Mouse (Mus musculus) olfactory bulb, adult 2 months (tissue): Measurements from ENCODE around the gene Fbxo8. TPM values are rescaled to one million over a fixed set of nuclear protein-coding genes. Genes with fewer than 3 reads are reported as not detected.

Experiments
- H3K27ac ChIP-seq: fragments of 200-500 bp; 2 replicates; pipeline ENCODE4 v1.5.1; 2012; ENCODE audit warnings: low read depth, low read length; ENCODE audit not compliant: insufficient read depth
- H3K4me1 ChIP-seq: fragments of 200-500 bp; 2 replicates; pipeline ENCODE4 v1.6.1; 2012; ENCODE audit warnings: low read length; ENCODE audit not compliant: control insufficient read depth, insufficient read depth
- H3K4me3 ChIP-seq: fragments of 200-500 bp; 2 replicates; pipeline ENCODE4 v1.5.1; 2012; ENCODE audit warnings: mild to moderate bottlenecking, low read depth, low read length, moderate library complexity; ENCODE audit not compliant: insufficient read depth
- CTCF ChIP-seq: fragments of 200-500 bp; IDR thresholded peaks from 2 replicates; pipeline ENCODE4 v1.5.1; 2012; ENCODE audit warnings: low read depth, mild to moderate bottlenecking, low read length, moderate library complexity; ENCODE audit not compliant: insufficient read depth
- POLR2A ChIP-seq: fragments of 200-500 bp; IDR thresholded peaks from 2 replicates; pipeline ENCODE4 v1.6.1; 2012; ENCODE audit warnings: mild to moderate bottlenecking, low read depth, low read length, moderate library complexity; ENCODE audit not compliant: insufficient read depth
- WGBS: fragments of 180-500 bp; shearing (Covaris S2); methylation state at CpG from one replicate; pipeline ENCODE4 v1.1.7; 2018; 5-methylcytosine and 5-hydroxymethylcytosine counted together
- polyA plus RNA-seq: library from polyadenylated mRNA; stranded (reverse); fragments of >200 nt; gene quantifications from 2 replicates; pipeline ENCODE4 v1.2.4, GENCODE M21; 2012; ENCODE audit warnings: low replicate concordance; ENCODE audit not compliant: missing spikeins, insufficient read depth, insufficient read length

Fbxo8 gene
- polyA plus RNA-seq, 1 experiment, result not detected

DNA sequence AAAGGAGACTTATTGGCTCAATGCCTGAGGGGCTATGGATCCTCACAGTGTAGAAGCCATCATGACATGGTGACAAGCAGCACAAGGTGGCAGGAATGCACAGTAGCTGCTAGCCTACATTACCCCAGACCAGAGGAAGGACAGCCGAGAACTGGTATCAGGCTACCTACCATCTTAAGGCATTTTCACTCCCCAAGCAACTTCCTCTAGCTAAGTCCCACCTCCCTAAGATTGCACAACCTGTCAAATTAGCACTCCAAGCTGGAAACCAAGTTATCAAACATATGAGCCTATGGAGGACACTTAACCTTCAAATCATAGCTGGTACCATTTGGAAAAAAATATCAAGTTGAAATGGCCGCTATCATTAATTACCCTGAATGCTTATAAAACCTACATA, 3.0 kb upstream of the Fbxo8 start:
- Histone ChIP-seq H3K4me1 (peaks cover 2% of the 10 kb centered on the region; the same call in 1 of the 2 replicates), H3K27ac (no peak overlapping the region), H3K4me3 (no peak overlapping the region)
- WGBS, result 99% methylated on average over 2 of the region's 2 CpGs
- no peak for TF ChIP-seq POLR2A
- TF ChIP-seq CTCF, result no peak

DNA sequence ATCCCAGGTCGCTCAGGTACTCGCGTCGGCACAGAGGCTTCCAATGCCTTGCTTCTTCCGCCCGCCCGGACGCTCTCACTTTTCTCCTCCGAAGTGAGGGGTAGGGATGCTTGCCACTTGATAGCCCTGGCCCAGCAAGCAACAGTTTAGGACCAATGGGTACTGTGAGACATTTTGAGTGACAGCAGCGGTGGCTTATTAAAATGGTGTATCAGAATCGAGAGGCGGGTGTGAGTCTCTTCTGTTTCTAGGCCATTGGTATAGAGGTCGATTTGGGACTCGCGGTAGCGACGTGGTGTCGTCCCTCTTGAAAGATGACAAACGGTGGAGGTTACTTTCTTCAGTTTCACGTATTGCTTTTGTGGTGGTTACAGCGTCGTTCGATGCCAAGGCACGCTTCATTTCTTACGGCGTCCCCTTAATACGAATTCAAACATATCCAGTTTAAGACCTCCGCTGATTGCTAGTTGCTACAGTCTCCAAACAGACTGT, 517 bp downstream of the Fbxo8 start:
- Histone ChIP-seq H3K4me3 (peak overlapping the region; percentile 98), H3K4me1 (peaks cover 2% of the 10 kb centered on the region; the same call in 1 of the 2 replicates), H3K27ac (peak overlapping the region; percentile 94)
- WGBS, result under 1% methylated on average over 28 of the region's 28 CpGs
- TF ChIP-seq CTCF (no peak), POLR2A (no peak)

DNA sequence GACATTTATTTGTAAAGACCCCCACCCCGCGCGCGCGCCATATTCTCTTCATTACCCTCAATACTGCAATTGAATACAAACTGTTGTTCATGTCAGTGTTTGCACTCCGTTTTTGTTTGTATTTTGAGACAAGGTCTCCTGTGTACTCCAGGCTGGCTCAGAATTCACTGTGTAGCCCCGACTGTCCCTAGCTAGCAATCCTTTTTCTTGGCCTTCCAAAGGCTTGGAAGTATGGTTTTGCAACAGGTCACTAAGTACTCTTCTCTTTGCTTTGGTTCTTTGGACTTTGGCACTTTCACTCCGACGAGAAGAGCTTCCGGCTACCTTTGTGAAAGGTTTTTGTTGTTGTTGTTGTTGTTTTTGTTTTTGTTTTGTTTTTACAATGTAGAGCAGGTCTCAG, 1.2 kb downstream of the Fbxo8 start:
- no peak for TF ChIP-seq CTCF
- no peak for TF ChIP-seq POLR2A
- 13% methylated on average over 10 of the region's 10 CpGs for WGBS

DNA sequence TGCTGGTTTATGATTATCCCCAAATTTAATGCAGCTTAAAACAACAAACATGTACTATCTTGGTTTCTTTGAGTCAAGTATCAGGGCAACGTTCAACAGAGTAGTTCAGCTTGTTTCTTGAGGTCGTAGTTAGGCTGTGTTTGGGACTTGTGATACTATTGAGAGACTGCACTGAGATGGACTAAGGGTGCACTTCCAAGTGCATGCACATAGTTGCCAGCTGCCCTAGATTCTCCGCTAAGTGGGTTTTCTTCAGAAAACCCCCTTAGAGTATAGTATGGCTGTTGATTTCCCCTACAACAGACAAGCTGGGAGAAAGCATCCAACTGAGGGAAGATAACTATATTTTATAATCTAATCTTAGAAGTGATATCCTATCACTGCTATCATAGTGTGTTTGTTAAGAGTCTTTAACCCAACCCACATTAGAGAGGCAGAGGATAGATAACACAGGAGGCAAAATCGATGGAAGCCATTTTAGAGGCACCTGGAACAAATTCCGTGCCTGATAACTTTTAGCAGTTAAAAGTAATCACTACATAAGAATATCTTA, 1.7 kb downstream of the Fbxo8 start:
- Histone ChIP-seq H3K27ac (no peak overlapping the region), H3K4me3 (no peak overlapping the region), H3K4me1 (peaks cover 4% of the 10 kb centered on the region; the same call in 1 of the 2 replicates)
- WGBS, result 64% methylated on average over 5 of the region's 5 CpGs
- TF ChIP-seq CTCF (no peak), POLR2A (no peak)

More for the DNA sequence above, 1.2 kb downstream of the Fbxo8 start:
- H3K27ac ChIP-seq, result no peak overlapping the region
- peak overlapping the region; percentile 14 for H3K4me3 ChIP-seq
- peaks cover 2% of the 10 kb centered on the region; the same call in 1 of the 2 replicates for H3K4me1 ChIP-seq

DNA sequence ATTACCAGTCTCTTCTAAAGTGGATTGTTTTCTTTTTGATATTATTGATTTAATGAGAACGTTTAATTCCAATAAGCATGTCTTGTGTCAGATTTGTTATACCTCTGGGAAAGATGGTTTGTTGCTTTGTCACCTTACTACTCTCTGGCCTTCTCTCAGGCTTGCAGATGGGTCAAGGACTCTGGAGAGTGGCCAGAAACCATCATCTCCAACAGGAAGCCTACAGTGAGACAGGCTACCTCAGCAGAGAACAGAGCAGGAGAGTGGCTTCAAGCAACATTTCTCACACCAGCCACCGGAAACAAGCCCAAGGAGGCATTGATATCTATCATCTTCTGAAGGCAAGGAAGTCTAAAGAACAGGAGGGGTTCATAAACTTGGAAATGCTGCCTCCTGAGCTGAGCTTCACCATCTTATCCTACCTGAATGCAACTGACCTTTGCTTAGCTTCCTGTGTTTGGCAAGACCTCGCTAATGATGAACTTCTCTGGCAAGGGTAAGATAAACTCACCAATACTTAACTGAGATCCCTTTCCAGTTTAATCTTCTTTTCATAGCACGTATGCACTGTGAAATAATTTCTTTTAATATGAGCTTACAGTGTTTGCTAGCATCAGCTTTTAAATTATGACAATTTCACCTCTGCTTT, 13.6 kb downstream of the Fbxo8 start:
- H3K4me1 ChIP-seq, result 0 out of 2 replicates have a peak, but pooled peaks cover 3% of the 10 kb centered on the region
- no peak overlapping the region for H3K4me3 ChIP-seq
- no peak overlapping the region for H3K27ac ChIP-seq
- TF ChIP-seq CTCF (no peak), POLR2A (no peak)
- WGBS, result 85% methylated on average over 4 of the region's 4 CpGs

DNA sequence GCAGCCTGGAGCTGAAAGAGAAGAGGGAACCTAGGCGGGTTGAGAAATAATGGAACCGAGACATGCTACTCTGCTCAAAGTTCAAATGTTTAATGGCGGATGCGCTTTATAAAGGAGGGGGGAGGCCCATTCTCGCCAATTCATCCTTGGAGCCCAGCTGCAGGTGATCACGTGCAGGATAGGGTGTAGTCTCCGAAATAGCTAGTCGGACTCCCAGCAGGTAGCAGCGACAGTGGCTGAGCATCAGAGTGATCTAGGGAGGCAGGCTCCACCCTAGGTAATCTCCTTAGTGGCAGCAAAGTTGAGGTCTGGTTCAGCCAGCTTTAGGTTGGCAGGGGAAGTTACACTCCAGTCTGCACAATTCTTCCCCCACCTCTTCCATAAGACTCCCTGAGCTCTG, 16.0 kb downstream of the Fbxo8 start:
- TF ChIP-seq CTCF, result no peak
- TF ChIP-seq POLR2A, result no peak
- Histone ChIP-seq H3K27ac (no peak overlapping the region), H3K4me1 (no peaks in the 10 kb centered on the region), H3K4me3 (no peak overlapping the region)
- WGBS, result 92% methylated on average over 9 of the region's 9 CpGs

DNA sequence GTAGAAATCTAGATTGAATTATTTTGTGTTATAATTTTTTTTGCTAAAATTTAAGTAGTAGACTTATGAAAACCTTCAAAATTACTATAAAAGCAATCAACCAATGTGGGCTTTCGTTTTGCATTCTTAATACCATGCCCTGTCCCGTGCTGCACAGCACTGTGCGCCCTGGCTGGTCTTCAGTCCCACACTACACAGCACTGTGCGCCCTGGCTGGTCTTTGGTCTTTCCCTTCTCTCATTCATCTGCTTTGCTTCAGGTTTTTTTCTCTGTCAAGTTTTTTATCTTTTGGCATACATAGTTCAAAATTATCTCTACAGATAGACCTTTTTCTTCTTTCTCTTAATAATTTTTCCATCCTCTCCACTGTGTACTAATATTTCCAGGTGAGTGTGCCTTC, 30.0 kb downstream of the Fbxo8 start:
- no peak overlapping the region for H3K27ac ChIP-seq
- H3K4me3 ChIP-seq, result no peak overlapping the region
- no peaks in the 10 kb centered on the region for H3K4me1 ChIP-seq
- 91% methylated on average over 4 of the region's 4 CpGs for WGBS
- TF ChIP-seq POLR2A, result no peak
- no peak for TF ChIP-seq CTCF

DNA sequence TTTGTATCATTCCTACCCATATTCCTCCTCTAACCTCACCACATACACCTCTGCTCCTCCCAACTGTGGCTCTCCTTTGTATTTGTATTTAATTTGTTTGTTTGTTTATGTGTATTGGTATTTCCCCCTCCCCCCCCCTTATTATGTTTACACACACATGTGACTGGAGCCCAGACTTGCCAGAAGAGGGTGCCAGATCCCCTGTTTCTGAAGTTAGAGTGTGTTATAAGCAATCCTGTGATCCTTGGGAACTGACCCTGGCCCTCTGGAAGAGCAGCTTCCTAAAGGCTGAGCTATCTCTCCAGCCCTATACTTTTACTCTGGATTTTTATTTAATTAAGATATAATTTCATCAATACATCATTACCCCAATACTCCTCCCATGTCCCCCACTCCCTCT, 32.0 kb downstream of the Fbxo8 start:
- Histone ChIP-seq H3K4me3 (no peak overlapping the region), H3K4me1 (no peaks in the 10 kb centered on the region), H3K27ac (no peak overlapping the region)
- TF ChIP-seq POLR2A, result no peak
- TF ChIP-seq CTCF, result no peak

DNA sequence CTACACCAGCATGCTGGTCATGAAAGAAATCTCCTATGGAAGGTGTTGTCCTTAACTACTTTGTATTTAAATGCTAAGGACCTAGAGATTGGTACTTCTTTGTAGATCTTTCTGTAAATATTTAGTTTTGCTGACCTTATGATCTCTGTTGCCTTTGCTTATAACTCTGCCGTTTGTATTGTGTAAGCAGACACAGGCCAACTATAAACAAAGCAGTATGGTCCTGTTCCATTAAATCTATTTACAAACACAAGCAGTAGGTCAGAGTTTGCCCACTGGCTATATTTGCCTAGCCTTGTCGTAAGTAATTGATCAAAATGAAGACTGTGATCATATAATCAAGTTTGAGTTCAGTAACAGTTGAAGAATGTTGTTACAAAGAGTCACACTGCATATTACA, 38.1 kb downstream of the Fbxo8 start:
- Histone ChIP-seq H3K4me3 (no peak overlapping the region), H3K4me1 (no peaks in the 10 kb centered on the region), H3K27ac (no peak overlapping the region)
- TF ChIP-seq POLR2A, result no peak
- TF ChIP-seq CTCF, result no peak
- 82% methylated on average over 2 of the region's 2 CpGs for WGBS

DNA sequence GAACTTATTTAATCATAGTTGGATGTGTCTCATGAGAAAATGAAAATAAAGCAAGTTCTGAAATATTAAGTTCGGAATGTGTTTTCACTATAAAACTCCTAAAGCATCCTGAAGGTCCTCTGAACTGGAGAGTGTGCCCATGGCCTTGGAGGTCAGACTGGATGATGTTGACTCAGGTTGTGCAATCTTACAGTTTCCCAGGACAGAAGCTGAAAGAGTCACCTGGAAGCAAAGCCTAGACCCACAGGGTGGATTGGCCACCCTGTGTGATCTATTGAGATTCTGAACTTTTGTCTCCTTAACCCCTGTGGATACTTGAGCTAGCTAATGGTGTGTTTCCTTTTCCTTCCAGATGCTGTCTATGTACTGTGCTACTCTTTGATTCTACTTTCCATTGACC, 40.2 kb downstream of the Fbxo8 start:
- no peak for TF ChIP-seq POLR2A
- TF ChIP-seq CTCF, result no peak
- WGBS, result 96% methylated on average over 1 of the region's 1 CpGs

DNA sequence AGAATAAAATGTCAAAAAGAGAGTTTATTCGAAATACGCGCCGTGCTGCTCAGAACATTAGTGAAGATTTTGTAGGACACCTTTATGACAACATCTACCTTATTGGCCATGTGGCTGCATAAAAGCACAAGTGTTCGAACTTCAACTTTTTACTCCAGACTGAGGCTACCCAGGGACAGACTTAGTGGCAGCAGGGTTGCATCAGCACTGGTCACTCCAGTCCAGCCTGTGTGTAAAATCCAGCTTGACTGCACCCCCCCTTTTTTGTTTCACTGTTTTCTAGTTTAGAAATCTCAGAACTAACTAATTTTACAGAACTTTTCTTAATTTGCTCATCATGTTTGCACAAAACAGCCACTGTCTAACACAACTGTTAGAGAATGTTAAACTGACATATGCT, 40.6 kb downstream of the Fbxo8 start:
- TF ChIP-seq POLR2A, result no peak
- TF ChIP-seq CTCF, result no peak
- WGBS, result 94% methylated on average over 5 of the region's 5 CpGs

More for the DNA sequence above, 40.2 kb downstream of the Fbxo8 start:
- Histone ChIP-seq H3K4me3 (no peak overlapping the region), H3K4me1 (no peaks in the 10 kb centered on the region), H3K27ac (no peak overlapping the region)

More for the DNA sequence above, 40.6 kb downstream of the Fbxo8 start:
- no peak overlapping the region for H3K4me3 ChIP-seq
- no peaks in the 10 kb centered on the region for H3K4me1 ChIP-seq
- H3K27ac ChIP-seq, result no peak overlapping the region
